Mouse (Mus musculus) left cerebral cortex, adult 8-10 months (tissue): ENCODE results near the gene Rpl19. TPM values are rescaled to one million over a fixed set of nuclear protein-coding genes. Genes with fewer than 3 reads are reported as not detected.

Source experiments
- DNase-seq, 2 experiments: peaks; one replicate each; pipeline ENCODE4 v3.0.0; 2022; ENCODE audit warnings: low spot score in 2 of 2
- microRNA-seq, 2 experiments: library from miRNA; unstranded; fragments of <30 nt; microRNA quantifications; one replicate each; pipeline ENCODE4 v1.2.0; 2022
- total RNA-seq, 4 experiments: library from RNA; stranded (reverse); gene quantifications; 2 replicates each; pipeline ENCODE4 v1.2.4; 2022

Rpl19 gene
- total RNA-seq, 4 experiments from 2014 or later = 564 to 674 (median 627) TPM

GRCm38 (mm10) chr11:98051611-98052128 lies 25.2 kb downstream of the Rpl19 start:
- no peak for DNase-seq

- DNase-seq = no peak
Measured at GRCm38 (mm10) chr11:98052129-98052988, 25.8 kb downstream of the Rpl19 start.

DNA sequence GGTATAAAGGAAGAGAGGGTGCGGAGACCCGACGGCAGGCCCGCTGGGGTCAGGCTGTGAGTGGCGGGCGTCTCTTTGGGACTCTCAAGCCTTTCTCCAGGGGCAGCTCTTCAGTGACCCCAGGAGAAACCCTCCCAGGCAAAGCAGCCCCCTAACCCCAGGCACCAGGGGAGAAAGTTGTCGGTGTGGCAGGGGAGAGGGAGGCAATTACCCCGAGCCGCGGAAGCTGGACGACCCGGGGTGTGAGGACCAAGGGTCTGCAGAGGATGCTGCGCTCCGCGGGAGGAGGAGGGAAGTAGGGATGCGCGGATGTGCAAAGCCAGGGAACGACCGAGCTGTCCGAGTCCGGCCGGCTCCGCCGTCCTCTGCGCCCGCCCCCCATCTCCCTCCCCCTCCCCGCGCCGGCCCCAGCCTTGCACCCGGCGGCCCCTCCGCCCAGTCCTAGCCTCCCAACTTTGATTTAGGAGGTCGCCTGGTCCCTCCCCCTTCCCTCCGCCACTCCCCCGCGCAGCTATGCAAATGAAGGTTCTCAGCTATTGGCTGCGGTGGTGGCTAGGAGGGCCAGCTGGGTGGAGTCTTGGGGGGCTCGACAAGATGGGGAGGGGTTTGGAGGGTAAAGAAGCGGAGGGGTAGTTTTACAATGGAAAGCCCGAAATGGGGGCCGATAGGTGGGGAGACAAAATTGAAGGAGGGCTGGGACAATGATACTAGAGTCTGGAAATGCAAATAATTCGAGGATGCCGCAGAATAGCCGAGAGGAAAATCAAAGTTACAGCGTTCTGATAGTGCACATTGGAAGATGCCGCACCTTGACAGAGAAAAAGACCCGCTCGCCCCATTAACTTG lies 26.7 kb downstream of the Rpl19 start, which contains the start of gene Stac2:
Gene Stac2, minus strand, starts transcription at position 474 of the 846 bp plus-strand sequence.
- no peak for DNase-seq

GRCm38 (mm10) chr11:98057466-98057865 lies 31.0 kb downstream of the Rpl19 start:
- DNase-seq = no peak

DNA sequence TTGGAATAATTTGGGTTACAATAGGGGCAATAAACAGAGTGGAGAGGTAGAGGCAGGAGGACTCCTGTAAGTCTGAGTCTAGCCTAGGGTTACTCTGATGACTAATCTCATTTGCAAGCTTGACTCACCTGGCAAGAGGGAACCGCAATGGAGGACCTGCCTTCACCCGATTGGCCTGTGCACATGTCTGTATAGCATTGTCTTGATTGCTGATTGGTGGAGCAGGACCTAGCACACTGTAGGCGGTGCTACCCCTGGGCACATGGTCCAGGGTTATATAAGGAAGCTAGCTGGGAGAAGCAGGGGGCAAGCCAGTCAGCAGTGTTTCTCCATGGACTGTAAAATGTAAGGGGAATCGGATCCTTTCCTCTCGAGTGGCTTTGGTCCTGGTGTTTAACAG lies 31.5 kb downstream of the Rpl19 start:
- DNase-seq = no peak

DNA sequence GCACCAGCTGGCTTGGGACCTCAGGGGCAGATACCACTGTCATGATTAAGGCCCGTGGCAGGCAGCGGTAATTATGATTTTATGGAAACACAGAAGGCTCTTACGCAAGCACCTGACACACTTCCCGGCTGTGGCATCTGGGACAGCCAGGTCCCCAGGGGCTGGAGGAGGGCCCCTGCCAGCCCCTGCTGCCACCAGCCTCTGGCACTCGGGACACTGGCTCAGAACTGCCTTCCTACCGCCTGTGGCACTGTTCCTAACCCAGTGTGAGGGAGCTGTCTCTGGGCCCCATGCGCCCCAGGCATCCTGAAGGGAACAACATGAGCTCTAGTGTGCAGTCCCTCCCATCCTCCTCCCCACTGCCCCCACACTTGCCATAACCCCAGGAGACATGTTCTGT lies 33.2 kb downstream of the Rpl19 start:
- DNase-seq = no peak

DNA sequence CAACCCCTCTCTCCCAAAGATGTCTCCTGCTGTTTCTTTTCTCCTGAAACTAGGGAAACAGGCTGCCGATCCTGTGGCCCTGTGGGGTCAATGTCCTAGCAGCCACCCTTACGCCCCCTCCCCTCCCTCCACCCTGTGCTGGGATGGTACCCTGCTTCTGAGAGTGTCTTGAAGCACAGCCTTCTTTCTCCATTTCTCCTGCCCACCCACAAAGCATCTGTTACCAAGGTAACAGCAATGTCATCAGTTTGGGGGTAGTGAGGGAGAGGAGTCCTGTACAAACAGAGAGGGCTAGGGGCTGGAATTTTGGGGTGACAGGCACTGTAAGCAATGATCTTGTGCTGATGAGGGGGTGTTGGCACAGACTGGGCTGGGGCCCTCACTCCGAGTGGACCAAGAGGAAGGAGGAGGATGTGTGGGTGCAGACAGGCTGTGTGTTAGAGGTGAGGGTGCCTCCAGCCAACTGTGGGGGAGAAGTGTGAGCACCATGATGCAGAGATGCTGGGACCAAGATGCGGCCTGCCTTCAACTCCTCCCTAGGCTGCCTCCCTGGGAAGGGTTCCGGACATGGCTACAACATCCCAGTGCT lies 33.7 kb downstream of the Rpl19 start:
- peak in 1 of 2 experiments; percentile 64 for DNase-seq

GRCm38 (mm10) chr11:98061441-98061840 lies 34.9 kb downstream of the Rpl19 start:
- DNase-seq = no peak

GRCm38 (mm10) chr11:98061904-98062562 lies 35.5 kb downstream of the Rpl19 start:
- no peak for DNase-seq

DNA sequence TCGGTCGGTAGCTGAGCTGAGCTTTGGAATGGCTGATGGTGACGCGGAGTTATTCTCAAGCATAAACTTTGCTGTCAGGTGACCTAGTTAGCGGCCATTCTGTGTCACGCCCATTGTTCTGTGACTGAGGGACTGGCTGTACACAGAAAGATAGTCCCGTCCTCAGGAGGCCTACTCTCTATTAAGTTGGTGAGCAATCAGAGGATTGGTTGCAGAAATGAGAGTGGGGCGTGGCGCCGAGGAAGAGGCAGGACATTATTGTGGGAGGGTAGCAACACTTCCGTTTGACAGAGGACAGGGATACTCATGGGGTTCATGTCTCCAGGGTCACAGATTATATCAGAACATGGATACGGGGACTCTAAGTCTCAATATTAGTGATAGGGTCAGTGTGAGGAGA lies 39.7 kb downstream of the Rpl19 start:
- DNase-seq = no peak

DNA sequence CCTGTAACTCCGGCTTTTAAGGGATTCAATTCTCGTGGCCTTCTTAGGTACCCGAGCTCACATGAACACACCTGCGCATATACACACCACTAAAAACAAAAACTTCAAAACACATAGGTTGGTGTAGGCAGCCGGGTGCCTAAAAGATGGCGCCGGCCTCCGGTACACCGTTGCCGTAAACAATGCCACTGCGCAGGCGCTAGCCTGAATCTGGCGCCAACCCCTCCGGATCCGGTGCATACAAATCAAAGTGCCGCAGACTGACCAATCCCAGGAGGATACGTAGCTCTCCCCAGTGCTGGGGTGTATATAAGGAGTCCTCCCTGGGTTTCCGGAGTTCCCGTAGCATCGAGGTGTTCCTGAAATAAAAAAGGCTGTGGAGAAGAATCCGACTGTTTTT lies 40.7 kb downstream of the Rpl19 start:
- no peak for DNase-seq

GRCm38 (mm10) chr11:98073442-98073841 lies 46.9 kb downstream of the Rpl19 start:
- no peak for DNase-seq

DNA sequence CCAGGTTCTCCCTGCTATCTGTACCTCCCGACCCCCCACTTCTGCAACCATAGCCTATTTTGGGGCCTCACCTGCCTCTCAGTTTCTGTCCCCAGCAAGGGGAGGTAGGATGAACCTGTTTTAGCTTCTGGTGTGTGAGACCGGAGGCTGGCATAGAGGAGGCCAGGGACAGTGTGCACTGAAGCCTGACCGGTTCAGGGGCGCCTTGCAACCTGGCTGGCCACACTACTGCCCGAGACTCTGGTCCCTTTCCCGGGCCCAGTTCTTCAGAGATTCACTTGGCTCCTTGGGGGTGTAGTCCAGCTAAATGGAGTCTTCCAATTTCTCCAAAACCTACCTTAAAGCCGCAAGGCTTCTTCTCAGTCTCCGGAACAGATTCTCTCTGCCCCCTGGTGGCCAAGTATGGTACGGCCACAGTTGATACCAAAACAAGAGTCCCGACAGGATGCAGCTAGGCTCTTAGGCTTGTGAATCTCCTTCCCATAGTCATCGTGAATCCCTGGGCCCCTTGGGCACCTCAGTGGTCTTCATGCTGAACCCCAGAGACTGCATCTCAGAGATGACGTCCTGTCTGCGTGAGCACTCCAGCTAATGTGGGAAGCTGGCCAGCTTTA lies 48.8 kb downstream of the Rpl19 start:
- DNase-seq = peak; percentile 77 to 94

GRCm38 (mm10) chr11:98077086-98077485 lies 50.6 kb downstream of the Rpl19 start:
- DNase-seq = no peak

Small RNA genes within 50 kb of the gene (microRNA-seq; reads per million reads assigned to microRNA genes)
- gene Gm27597 = 0 reads per million in 2 experiments

Other genes starting within 250 kb of the Rpl19 start
- 100 to 1,000 TPM; 331 to 461 (median 392) TPM for gene Rpl23, start 244.3 kb upstream of the Rpl19 start, total RNA-seq
- gene Lasp1, start 227.7 kb upstream of the Rpl19 start, total RNA-seq = 100 to 1,000 TPM; 138 to 169 (median 155) TPM
- gene B230217C12Rik, start 185.9 kb upstream of the Rpl19 start, total RNA-seq = 10 to 100 TPM; 73.0 to 83.2 (median 79.8) TPM
- 1 to 10 TPM; 2.1 to 3.2 (median 2.9) TPM for gene Fbxo47, start 142.6 kb upstream of the Rpl19 start, total RNA-seq
- 10 to 100 TPM; 41.2 to 46.2 (median 43.9) TPM for gene Plxdc1, start 40.3 kb upstream of the Rpl19 start, total RNA-seq
- gene Arl5c, start 30.5 kb upstream of the Rpl19 start, total RNA-seq = 1 to 10 TPM; 1.5 to 2.1 (median 1.7) TPM
- 100 to 1,000 TPM; 127 to 142 (median 137) TPM for gene Cacnb1, start 3.7 kb upstream of the Rpl19 start, total RNA-seq
- 100 to 1,000 TPM in 1 of 4 experiments, 10 to 100 TPM in 3; 83.1 to 109 (median 94.1) TPM for gene Stac2, start 26.8 kb downstream of the Rpl19 start, total RNA-seq
- gene Fbxl20, start 123.7 kb downstream of the Rpl19 start, total RNA-seq = 10 to 100 TPM; 33.4 to 37.5 (median 34.9) TPM
- 10 to 100 TPM; 41.3 to 50.8 (median 46.0) TPM for gene Med1, start 166.6 kb downstream of the Rpl19 start, total RNA-seq
- gene Cdk12, start 176.3 kb downstream of the Rpl19 start, total RNA-seq = 10 to 100 TPM; 36.6 to 42.6 (median 39.3) TPM